Mouse (Mus musculus): ENCODE measurements around the gene Carmil1.
A peak's percentile ranks its signal among the peaks of the same experiment; 100 is the strongest.

The Carmil1 gene

DNA sequence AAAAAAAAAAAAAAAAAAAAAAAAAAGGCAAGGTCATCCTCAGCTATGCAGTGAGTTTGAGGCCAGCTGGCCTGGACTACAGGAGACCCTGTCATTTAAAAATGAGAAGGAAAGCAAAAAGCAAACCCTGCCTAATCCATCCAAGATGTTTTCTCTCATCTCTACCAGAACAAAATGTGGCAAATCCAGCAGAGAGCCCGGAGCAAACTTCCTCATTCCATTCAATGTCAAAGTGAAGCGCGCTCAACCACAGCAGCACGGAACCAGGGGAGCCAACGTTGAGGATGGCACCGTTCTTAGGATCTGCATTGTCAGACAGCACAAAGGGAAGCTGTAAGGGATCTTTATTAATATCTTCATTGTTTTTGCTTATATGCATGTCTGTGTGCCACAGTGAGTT is 22.8 kb downstream of the Carmil1 start:
- peak; percentile 15 for DNase-seq

DNA sequence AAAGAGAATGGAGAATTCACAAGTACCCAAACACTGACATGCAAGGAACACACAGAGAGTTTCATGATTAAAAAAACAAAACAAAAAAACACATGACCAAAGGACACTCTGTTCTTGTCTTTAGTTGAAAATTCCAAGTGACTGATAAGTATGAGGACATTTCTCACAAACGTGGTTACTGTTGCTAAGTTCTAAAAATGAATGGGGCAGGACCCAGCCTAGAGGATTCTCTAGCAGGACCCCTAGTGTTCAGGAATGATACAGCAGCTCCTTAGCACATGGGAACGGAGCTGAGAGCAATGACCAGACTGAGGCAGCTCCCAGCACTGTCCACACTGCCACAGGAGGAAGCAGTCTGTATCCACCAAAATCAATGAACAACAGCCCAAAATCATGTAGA is 26.6 kb downstream of the Carmil1 start:
- DNase-seq, result peak; percentile 68

- no peak for DNase-seq
Observed at GRCm38 (mm10) chr13:24253551-24253950, 27.0 kb downstream of the Carmil1 start.

DNA sequence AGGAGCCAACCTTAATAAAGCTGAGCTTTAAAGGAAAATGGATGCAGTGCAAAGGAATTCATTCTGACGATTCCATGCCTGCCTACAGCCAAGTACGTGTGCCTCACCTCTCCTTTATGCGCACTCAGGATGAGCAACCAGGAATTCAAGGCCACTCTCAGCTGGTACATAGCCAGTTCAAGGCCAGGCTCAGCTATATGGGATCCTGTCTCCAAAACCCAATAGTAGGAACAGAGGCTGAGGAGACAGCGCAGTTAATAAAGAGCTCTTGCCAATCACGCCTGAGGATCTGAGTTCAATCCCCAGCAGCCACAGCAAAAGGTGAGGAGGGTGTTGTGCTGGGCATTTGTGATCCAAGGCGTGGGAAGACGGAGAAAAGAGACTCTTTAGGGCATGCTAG is 29.4 kb downstream of the Carmil1 start:
- no peak for DNase-seq

- no peak for DNase-seq
Observed at GRCm38 (mm10) chr13:24247928-24248327, 32.7 kb downstream of the Carmil1 start.

DNA sequence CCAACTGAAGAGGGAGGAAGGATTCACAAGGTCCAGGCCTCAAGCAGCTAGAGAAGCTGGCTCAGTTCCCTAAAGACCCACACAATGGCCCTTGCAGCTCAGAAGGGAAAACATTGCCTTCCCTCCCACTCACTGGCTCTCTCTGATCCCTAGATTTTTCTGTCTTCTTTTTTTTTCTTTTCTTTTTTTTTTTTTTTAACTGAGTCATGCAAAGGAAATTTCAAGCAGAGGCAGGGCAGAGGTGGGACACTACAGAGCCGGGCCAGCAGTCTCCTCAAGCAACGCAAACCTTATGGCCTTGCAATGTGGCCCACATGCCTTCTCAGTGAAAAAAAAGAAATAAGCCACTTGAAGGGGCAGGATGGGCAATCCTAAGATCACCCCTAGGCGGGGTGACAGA is 33.2 kb downstream of the Carmil1 start:
- DNase-seq, result no peak

- DNase-seq, result no peak
Observed at GRCm38 (mm10) chr13:24246266-24246665, 34.3 kb downstream of the Carmil1 start.

DNA sequence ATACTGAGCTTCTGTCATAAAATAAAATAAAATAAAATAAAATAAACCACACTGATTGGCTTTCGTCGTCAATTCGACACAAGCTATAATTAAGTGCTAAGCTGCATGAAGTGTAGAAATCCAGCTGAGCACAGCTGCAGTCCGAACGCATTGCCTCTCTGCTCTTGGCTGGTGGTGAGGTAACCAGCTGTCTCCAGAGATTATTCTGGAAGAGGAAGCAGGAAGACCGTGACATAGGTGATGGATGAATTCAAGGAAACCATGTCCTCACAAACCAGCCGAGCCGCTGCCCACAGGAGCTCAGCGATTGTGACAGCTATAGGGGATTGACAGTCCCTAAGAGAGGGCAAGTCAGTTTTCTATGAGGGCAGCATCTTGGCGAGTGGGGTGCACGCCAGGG is 36.0 kb downstream of the Carmil1 start:
- peak; percentile 72 for DNase-seq

DNA sequence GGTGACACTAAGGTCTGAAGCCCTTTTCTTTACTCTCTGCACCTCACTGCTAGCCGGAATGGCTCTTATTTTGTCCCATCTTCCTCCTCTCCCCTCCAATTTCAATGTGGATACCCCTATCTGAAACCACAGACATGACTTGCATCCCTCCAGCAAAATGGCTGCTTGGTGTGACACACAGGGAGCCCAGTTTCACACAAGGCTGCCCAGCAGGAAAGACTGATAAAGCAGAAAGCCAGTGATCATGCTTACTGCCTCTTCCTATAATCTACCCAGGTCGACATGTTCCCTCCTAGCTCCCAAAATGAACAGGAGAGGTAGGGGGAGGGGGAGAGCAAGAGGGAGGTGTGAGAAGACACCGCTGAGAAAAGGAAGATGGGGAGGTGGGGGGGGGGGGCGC is 36.6 kb downstream of the Carmil1 start:
- DNase-seq, result no peak

GRCm38 (mm10) chr13:24242429-24243106 is 38.0 kb downstream of the Carmil1 start:
- DNase-seq, result no peak

DNA sequence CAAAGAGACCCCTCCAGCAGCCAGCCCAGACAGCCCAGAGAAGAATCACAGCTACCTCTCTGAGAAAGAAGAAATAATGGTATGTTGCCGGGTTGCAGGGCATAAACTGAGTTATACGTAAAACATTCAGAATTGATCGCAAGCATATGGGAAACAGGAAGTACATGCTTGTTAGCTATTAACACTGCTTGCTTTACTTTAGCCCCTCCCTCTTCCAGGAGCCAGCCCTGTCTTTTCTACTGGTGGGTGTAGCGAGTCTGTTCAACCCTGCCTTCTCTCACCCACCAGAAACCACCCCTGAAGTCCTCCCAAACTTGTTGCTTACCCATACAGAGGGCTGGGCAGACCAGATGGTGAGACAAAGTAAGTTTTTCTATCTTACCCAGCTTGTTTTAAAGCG is 39.4 kb downstream of the Carmil1 start:
- no peak for DNase-seq

DNA sequence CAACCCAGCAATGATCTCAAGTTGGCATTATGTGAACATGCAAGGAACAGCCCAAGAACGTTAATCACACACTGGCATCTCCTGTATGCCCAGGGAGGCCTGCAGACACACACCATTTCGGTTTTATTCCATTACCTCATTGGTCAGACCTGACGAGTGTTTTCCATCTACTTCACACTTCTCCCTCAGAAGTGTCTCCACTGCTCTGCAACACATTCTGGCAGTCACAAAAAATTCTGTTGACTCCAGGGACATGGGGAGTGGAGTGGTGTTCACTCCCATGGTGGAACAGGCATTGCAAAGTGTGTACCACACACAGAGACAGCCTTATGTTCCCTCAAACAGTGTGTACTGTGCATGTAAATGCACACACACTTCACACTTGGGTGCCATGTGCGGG is 40.2 kb downstream of the Carmil1 start:
- DNase-seq, result no peak

DNA sequence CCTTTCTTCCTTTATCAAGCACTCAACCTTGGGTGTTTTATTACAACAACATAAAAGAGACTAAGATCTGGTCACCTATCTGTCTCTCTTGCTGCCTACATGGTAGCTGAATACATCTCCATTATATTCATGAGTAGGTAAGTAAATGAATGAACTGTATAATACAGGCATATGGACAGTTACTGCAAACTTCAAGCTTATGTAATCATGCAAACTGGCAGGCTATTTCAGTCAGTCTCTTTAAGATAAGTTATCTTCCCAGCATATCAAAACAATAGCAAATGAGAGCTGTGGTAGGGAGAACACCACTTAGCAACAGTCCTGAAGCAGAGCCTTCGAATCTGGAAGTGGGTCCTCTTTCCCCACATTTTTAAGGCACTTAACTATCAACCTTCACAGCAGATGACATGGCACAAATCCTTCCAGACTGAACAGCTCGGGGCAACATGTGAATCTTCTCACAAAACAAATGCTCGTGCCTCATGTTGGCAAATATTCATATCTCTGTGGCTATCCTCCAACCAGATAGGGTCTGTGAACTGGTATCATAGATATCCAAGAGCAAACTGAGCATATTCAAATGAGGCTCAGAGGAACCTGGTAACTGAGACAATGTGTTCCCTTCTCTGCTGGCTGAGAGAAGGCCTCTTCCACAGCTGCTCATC is 42.0 kb downstream of the Carmil1 start:
- no peak for DNase-seq

- DNase-seq, result no peak
Observed at GRCm38 (mm10) chr13:24236736-24237135, 43.9 kb downstream of the Carmil1 start.

GRCm38 (mm10) chr13:24232750-24233149 is 47.8 kb downstream of the Carmil1 start:
- DNase-seq, result no peak

DNA sequence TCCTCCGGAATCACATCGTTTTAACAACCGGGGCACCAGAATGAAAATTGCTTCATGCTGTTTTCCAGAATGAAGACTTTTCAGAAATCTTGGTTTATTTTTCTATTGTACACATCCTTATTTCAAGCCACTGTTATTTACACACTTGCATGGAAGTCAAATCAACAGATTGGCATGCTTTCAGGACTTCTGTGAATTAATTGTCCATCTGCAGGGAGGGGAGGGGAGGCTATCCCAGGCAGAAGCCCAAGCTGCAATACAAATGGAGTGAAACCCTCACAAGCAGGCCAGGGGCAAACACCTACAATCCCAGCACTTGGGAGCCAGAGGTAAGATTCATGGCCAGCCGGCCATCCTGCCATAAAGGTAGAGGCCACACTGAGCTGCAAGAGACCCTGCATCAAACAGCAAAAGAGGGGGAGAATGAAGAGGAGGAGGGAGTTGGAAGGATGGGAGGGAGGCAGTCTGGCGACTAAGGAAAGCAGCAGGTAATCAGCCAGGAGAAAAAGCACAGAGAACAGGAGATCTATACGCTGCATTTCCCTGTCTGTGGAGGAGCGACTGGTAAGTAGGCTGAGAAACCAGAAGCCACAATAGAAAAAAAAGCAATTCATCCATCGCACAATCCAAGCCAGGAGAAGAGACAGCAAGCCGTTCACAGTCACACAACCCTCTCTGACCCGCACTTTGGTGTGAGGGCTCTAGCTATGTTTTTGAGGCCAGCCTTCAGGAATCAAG is 48.7 kb downstream of the Carmil1 start:
- no peak for DNase-seq

DNA sequence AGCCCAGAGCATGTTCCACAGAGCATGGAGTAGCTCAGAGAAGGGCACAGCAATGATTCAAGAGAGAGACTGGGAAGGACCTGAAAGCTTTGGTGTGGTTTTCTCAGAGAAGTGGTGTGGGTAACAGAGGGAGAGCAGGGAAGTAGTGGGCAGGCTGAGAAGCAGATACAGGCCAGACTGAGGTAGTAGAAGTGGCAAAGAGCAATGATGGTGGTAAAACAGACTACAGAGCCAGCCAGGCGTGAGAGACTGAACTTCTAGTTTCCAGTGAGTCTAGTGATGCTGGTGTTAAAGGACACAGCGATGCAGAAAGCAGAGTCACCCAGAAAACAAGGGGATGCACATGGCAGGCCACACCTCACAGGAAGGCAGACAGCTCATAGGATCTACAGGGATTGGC is 49.4 kb downstream of the Carmil1 start:
- DNase-seq, result no peak

DNA sequence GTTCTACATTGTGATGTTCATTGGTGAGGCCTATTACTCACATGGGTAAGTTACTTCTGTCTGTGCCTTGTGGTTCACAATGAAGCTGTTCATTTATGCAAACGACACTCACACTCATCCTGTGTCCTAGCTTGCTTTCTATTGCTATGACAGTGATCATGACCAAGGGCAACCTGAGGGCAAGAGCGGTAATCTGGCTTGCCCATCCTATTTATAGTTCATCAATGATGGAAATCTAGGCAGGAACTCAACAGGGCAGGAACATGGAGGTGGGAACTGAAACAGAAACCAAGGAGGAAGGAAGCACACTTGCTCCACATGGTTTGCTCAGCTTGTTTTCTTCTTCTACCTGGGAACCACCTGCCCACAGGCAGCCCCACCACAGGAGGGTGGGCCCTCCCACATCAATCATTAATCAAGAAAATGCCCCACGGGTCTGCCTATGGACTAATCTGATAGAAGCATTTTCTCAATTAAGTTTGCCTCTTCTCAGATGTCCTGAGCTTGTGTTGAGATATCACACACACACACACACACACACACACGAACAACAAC is 50.0 kb downstream of the Carmil1 start:
- no peak for DNase-seq

DNA sequence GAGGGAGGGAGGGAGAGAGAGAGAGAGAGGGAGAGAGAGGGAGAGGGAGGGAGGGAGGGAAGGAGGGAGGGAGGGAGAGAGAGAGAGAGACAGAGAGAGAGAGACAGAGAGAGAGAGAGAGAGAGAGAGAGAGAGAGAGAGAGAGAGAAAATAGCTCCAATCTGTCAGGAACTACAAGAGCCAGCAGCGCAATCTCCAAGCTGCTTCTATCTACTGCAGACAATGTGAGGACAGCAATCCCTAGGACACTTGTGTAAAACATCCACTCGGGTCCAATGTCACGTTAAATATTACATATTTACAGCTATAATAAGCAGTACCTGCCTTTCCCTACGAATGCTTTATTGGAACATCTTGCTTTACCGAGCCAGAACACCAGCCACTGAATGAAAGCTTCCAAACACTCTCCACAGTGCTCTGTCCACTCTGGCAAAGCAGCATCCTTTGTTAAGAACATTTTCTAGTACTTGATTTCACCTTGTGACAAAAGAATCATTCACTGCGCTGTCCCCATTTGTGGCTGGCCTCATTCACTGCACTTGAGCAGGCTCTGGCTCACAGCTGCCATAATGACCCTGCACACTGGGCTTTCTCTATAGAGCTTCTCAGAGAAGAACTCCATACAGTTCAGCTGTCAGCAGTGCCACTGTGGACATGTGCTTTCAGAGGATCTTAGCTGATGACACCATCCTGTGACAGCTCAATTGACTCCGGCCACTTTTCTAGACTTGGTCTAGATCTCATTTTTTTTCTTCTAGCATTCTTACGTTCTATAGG is 57.0 kb downstream of the Carmil1 start:
- no peak for DNase-seq

DNA sequence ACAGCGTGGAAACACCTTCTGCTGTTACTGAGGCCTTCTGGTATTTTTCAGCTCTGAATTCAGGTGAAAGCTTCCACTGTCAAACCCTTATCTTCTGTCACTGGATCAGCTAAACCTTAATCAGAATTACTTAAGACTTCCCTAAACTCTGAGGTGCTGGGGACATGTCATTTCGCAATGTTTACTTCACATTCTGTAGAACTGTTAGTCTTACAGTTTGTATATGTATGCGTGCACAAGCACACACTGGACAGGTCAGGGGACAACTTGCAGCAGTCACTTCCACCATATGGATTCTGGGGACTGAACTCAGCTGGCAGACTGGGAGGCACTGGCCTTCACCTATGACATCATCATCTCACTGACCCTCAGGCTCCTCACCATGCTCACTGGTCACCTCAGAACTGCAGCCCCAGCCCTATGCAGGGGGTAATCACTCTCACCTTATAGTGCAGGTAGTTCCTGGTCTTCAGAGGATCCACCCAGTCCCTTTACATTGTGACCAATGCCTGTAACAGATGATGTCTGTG is 60.1 kb downstream of the Carmil1 start:
- no peak for DNase-seq

- no peak for DNase-seq
Observed at GRCm38 (mm10) chr13:24211229-24211628, 69.4 kb downstream of the Carmil1 start.

DNA sequence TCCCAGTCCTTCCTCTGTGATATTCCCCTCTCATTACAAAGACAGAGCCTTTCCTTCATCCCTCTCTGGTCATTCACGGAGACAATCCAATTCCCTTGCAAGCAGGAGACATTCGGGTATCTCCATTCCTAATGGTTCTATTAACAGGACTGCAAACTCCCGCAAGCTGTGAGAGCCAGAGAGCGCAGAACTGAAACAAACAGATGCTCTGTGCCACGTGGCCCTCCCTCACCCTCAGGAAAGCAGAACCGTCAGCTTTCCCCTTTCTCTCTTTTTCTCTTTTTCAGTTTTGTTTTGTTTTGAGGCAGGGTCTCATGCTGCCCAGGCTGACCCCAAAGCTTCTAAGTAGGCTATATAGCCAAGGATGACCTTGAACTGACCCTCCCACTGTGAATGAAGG is 74.5 kb downstream of the Carmil1 start:
- DNase-seq, result no peak

DNA sequence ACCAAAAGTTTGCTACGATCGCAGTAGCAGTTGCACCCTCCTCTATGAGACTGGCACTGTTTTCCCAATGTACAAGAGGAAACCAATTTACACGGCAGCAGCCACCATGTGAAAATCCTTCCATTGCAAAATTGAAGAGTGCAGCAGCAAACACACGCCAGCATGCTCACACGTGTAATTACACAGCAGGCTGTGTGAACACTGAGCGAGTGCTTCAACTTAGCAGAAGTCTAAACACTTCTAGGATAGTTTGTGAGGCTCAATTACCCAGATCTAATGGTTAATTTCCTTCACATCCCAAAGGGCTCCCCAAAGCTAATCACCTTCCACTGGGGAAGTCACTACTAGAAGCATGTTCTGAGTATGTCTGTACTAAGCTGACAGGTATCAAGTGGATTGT is 78.3 kb downstream of the Carmil1 start:
- DNase-seq, result no peak
